Mouse (Mus musculus) small intestine, adult 2 months (tissue): ENCODE results near the gene Supt16.

Source experiments
- CTCF ChIP-seq: fragments of 200-500 bp; IDR thresholded peaks from 2 replicates; pipeline ENCODE4 v1.5.1; 2012; ENCODE audit warnings: low read depth, mild to moderate bottlenecking, control low read depth, inconsistent platforms, low read length, moderate library complexity, mixed read lengths; ENCODE audit not compliant: insufficient replicate concordance, insufficient read length; ENCODE audit errors: extremely low read depth
- POLR2A ChIP-seq: fragments of 200-500 bp; IDR thresholded peaks from 2 replicates; pipeline ENCODE4 v1.6.1; 2012; ENCODE audit warnings: low read depth, mild to moderate bottlenecking, control low read depth, inconsistent platforms, low read length, moderate library complexity

GRCm38 (mm10) chr14:52144165-52144564, 53.1 kb downstream of the Supt16 start:
- no peak for TF ChIP-seq POLR2A
- no peak for TF ChIP-seq CTCF
